Mouse (Mus musculus): ENCODE data around the gene Hjurp. TPM values are rescaled to one million over a fixed set of nuclear protein-coding genes. Genes with fewer than 3 reads are reported as not detected.

Hjurp gene
- polyA plus RNA-seq, 1 experiment from 2014 or later = 155 TPM

- no peak for DNase-seq (ENCODE audit: low spot score)
- Histone ChIP-seq H3K9me3 (peaks cover 51% of the 10 kb centered on the region), H3K27ac (no peak overlapping the region), H3K27me3 (ENCODE audit: insufficient read depth, poor library complexity, severe bottlenecking) (no peaks in the 10 kb centered on the region), H3K4me1 (peaks cover 19% of the 10 kb centered on the region), H3K4me3 (no peak overlapping the region), H3K36me3 (peaks cover 62% of the 10 kb centered on the region)
- WGBS = 83% methylated on average over 10 of the region's 10 CpGs
Measured at GRCm38 (mm10) chr1:88260604-88261377, 16.6 kb downstream of the Hjurp start.

DNA sequence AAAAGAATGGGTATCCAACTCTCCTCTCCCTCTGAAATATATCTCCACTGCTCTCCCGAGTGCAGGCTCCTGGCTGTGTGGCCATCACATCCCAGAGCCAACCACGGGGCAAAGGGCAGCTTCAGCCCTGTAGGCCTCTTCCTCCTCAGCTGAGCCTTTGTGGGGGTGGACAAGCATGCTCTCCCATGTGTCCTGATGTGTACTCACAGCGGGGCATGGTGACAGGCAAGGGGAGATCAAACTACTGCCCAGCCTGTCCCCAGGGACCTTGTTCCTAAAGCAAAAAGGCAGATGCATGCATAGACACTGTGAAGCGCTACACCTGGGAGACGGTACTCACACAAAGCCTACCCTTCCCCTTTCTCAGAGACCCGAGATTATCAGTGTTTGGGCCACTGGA, 17.3 kb downstream of the Hjurp start:
- H3K27ac ChIP-seq = no peak overlapping the region
- peaks cover 57% of the 10 kb centered on the region for H3K9me3 ChIP-seq
- WGBS = 76% methylated on average over 6 of the region's 6 CpGs
- DNase-seq (ENCODE audit: low spot score) = no peak
- H3K4me1 ChIP-seq = peaks cover 18% of the 10 kb centered on the region
- H3K27me3 ChIP-seq (ENCODE audit: insufficient read depth, poor library complexity, severe bottlenecking) = no peaks in the 10 kb centered on the region
- no peak overlapping the region for H3K4me3 ChIP-seq
- H3K36me3 ChIP-seq = peaks cover 55% of the 10 kb centered on the region

DNA sequence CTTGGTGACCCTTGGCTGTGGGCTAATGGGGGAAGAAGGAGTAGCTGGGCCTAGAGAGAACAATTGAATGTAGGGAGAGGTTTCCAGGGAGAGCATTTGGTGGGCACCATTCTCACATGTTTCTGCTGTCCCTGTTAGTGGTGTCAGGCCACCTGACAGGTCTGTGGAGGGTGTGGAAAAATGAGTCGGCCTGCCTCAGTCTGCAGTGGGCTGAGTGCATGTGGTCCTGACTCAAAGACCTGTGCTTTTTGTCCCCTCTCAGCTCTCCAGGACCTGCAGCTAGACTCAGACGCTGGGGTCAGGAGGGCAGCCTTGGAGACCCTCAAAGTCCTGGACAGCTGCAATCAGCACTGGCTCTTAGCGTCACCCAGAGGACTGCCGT, 17.8 kb downstream of the Hjurp start:
- Histone ChIP-seq H3K36me3 (peaks cover 50% of the 10 kb centered on the region), H3K27ac (no peak overlapping the region), H3K4me1 (peaks cover 14% of the 10 kb centered on the region), H3K27me3 (ENCODE audit: insufficient read depth, poor library complexity, severe bottlenecking) (no peaks in the 10 kb centered on the region), H3K4me3 (no peak overlapping the region), H3K9me3 (peaks cover 57% of the 10 kb centered on the region)
- WGBS = 74% methylated on average over 4 of the region's 4 CpGs
- DNase-seq (ENCODE audit: low spot score) = no peak

- WGBS = 70% methylated on average over 8 of the region's 8 CpGs
- no peak for DNase-seq (ENCODE audit: low spot score)
- H3K27ac ChIP-seq = no peak overlapping the region
- no peaks in the 10 kb centered on the region for H3K27me3 ChIP-seq (ENCODE audit: insufficient read depth, poor library complexity, severe bottlenecking)
- H3K4me1 ChIP-seq = peaks cover 14% of the 10 kb centered on the region
- peaks cover 61% of the 10 kb centered on the region for H3K9me3 ChIP-seq
- H3K4me3 ChIP-seq = no peak overlapping the region
- H3K36me3 ChIP-seq = peaks cover 45% of the 10 kb centered on the region
Measured at GRCm38 (mm10) chr1:88258881-88259642, 18.4 kb downstream of the Hjurp start.

DNA sequence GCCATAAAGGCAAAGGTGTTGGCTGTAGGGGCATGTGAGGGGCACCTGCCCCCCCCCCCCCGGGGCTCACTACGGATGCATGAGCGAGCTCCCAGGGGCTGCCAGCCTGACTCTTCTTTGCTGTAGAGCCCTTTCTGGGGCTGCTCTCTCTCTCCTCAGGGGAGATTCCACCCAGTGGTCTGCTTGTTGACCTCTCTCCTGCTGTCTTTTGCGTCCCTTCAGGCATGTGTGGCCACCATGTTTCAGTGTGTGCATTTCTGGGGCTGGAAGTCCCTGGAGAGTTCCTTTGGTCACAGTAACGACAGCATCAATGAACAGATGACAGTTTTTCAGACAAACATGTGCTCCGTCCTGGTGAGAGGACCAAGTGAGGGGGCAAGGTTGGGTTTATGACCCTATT, 19.1 kb downstream of the Hjurp start:
- no peaks in the 10 kb centered on the region for H3K27me3 ChIP-seq (ENCODE audit: insufficient read depth, poor library complexity, severe bottlenecking)
- H3K9me3 ChIP-seq = peaks cover 64% of the 10 kb centered on the region
- no peak overlapping the region for H3K27ac ChIP-seq
- no peak for DNase-seq (ENCODE audit: low spot score)
- peaks cover 38% of the 10 kb centered on the region for H3K36me3 ChIP-seq
- WGBS = 71% methylated on average over 6 of the region's 6 CpGs
- peaks cover 14% of the 10 kb centered on the region for H3K4me1 ChIP-seq
- no peak overlapping the region for H3K4me3 ChIP-seq

- WGBS = 77% methylated on average over 6 of the region's 6 CpGs
- no peak for DNase-seq (ENCODE audit: low spot score)
- no peaks in the 10 kb centered on the region for H3K27me3 ChIP-seq (ENCODE audit: insufficient read depth, poor library complexity, severe bottlenecking)
- H3K4me3 ChIP-seq = no peak overlapping the region
- H3K4me1 ChIP-seq = peaks cover 14% of the 10 kb centered on the region
- no peak overlapping the region for H3K27ac ChIP-seq
- peaks cover 71% of the 10 kb centered on the region for H3K9me3 ChIP-seq
- peaks cover 31% of the 10 kb centered on the region for H3K36me3 ChIP-seq
Measured at GRCm38 (mm10) chr1:88257681-88258080, 19.8 kb downstream of the Hjurp start.

DNA sequence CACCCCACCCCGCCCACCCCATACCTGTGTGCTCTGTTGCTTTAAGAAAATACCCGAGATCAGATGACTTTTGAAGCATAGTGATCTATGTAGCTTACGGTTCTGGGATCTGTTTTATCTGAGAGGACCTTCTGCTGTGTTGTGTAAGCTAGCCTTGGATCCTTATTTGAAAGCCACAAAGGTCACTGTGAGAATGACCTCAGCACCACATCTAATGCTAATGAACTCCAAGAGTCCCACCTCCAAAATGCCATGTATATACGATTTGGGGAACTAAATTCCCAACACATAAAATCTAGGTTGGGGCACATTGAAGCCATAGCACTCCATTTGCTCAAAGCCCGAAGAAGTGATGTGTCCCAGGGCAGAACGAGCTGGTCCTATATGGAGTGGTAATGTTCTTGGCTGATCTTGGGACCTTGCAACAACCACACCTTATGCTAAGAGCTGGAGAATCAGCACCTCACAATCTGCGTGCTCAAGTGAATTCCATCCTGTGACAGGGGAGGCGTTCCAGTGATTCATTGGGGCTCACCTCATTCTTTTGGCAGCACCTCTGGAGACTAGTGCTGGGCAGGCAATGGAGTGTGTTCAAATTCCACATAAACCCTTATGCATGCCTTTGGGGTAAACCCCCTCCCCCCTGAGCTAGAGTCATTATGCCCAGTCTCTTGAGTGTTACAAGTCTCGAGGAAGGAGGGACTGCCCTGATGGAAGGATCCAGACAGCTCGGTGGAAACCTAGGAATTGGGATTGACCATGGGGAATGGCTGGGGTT, 20.4 kb downstream of the Hjurp start:
- H3K27me3 ChIP-seq (ENCODE audit: insufficient read depth, poor library complexity, severe bottlenecking) = no peaks in the 10 kb centered on the region
- WGBS = 75% methylated on average over 10 of the region's 10 CpGs
- H3K9me3 ChIP-seq = peaks cover 77% of the 10 kb centered on the region
- H3K27ac ChIP-seq = no peak overlapping the region
- H3K4me3 ChIP-seq = no peak overlapping the region
- peaks cover 25% of the 10 kb centered on the region for H3K36me3 ChIP-seq
- DNase-seq (ENCODE audit: low spot score) = no peak
- H3K4me1 ChIP-seq = peaks cover 14% of the 10 kb centered on the region

DNA sequence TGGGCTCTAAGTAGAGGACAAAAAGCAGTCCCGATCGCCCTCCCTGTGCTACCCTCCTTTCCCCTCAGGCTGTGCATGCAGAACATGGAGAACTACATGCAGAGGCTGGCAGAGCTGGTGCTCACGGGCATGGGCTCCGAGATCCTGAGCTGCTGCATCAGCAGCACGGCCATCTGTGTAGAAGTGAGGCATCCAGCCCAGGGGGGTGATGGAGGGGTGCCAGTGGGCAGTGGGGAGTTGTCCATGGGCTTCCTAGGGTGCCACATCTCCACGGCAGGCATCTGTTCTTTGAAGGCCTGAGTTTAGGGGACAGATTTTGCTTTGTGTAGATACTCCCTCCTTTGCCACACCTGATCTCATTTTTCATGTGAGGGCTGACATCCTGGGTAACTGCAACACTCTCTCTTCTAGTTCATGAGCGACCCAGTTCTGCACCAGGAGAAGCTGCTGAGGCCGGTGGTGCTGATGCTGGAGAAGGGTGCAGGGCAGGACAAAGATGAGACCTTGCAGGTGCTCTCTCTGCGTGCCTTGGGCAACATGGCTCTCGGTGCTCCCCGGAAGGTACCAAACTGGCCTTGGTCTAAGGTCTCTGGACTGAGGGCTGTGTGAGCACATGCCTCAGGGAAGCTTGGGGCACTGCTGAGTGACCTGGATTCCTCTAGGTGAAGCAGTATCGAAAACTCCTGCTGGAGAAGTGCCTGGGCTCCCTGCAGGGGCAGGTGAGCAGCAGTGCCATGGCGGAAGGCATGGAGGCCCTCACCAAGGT, 21.3 kb downstream of the Hjurp start:
- no peak overlapping the region for H3K27ac ChIP-seq
- H3K27me3 ChIP-seq (ENCODE audit: insufficient read depth, poor library complexity, severe bottlenecking) = no peaks in the 10 kb centered on the region
- peaks cover 16% of the 10 kb centered on the region for H3K36me3 ChIP-seq
- peaks cover 14% of the 10 kb centered on the region for H3K4me1 ChIP-seq
- H3K9me3 ChIP-seq = peaks cover 83% of the 10 kb centered on the region
- 75% methylated on average over 13 of the region's 13 CpGs for WGBS
- no peak for DNase-seq (ENCODE audit: low spot score)
- H3K4me3 ChIP-seq = no peak overlapping the region

DNA sequence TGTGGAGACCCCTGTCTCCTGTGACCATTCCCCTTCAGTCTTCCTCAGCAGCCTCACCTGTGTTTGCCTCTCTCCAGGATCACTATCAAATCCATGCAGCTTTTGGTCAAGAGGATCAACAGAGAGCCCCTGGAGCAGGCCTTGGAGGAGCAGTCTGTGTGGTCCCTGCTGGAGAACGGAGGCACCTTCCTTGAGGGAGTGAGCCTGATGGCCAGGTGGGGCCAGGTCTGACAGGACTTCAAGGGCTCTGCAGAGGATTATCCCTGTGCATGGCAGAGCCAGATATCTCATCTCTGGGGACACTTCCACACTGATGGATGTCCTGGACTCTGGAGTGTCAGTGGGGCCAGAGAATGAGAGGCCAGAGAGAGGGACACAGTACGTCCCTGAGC, 22.0 kb downstream of the Hjurp start:
- H3K36me3 ChIP-seq = 0 out of 2 replicates have a peak, but pooled peaks cover 11% of the 10 kb centered on the region
- no peak overlapping the region for H3K27ac ChIP-seq
- no peak overlapping the region for H3K4me3 ChIP-seq
- 57% methylated on average over 2 of the region's 2 CpGs for WGBS
- DNase-seq (ENCODE audit: low spot score) = no peak
- peaks cover 91% of the 10 kb centered on the region for H3K9me3 ChIP-seq
- H3K27me3 ChIP-seq (ENCODE audit: insufficient read depth, poor library complexity, severe bottlenecking) = no peaks in the 10 kb centered on the region
- peaks cover 14% of the 10 kb centered on the region for H3K4me1 ChIP-seq

GRCm38 (mm10) chr1:88254793-88255465, 22.5 kb downstream of the Hjurp start:
- whole genome bisulfite sequencing = 81% methylated on average over 12 of the region's 12 CpGs
- Histone ChIP-seq H3K4me3 (no peak overlapping the region), H3K9me3 (peaks cover 92% of the 10 kb centered on the region), H3K36me3 (0 out of 2 replicates have a peak, but pooled peaks cover 6% of the 10 kb centered on the region), H3K27ac (no peak overlapping the region), H3K27me3 (ENCODE audit: insufficient read depth, poor library complexity, severe bottlenecking) (no peaks in the 10 kb centered on the region), H3K4me1 (peaks cover 9% of the 10 kb centered on the region)
- no peak for DNase-seq (ENCODE audit: low spot score)

GRCm38 (mm10) chr1:88253540-88253939, 23.9 kb downstream of the Hjurp start:
- 68% methylated on average over 6 of the region's 6 CpGs for WGBS
- Histone ChIP-seq H3K9me3 (peaks cover 96% of the 10 kb centered on the region), H3K4me1 (no peaks in the 10 kb centered on the region), H3K27me3 (ENCODE audit: insufficient read depth, poor library complexity, severe bottlenecking) (no peaks in the 10 kb centered on the region), H3K36me3 (no peaks in the 10 kb centered on the region), H3K27ac (no peak overlapping the region), H3K4me3 (no peak overlapping the region)
- DNase-seq (ENCODE audit: low spot score) = no peak

- Histone ChIP-seq H3K27me3 (ENCODE audit: insufficient read depth, poor library complexity, severe bottlenecking) (no peaks in the 10 kb centered on the region), H3K4me3 (no peak overlapping the region), H3K9me3 (peaks cover 97% of the 10 kb centered on the region)
Measured at GRCm38 (mm10) chr1:88253106-88253505, 24.3 kb downstream of the Hjurp start.

More at GRCm38 (mm10) chr1:88253106-88253505, 24.3 kb downstream of the Hjurp start:
- H3K27ac ChIP-seq = no peak overlapping the region
- H3K36me3 ChIP-seq = no peaks in the 10 kb centered on the region
- 70% methylated on average over 8 of the region's 8 CpGs for WGBS
- no peaks in the 10 kb centered on the region for H3K4me1 ChIP-seq
- DNase-seq (ENCODE audit: low spot score) = no peak
